Mouse (Mus musculus): ENCODE results near the gene Trpc1.

The Trpc1 gene

GRCm38 (mm10) chr9:95750037-95750511, at the start of gene Trpc1:
Gene Trpc1 (minus strand): TSS chr9:95750375.
- peak; percentile 81 to 89 for DNase-seq

- no peak for DNase-seq
Measured at GRCm38 (mm10) chr9:95796323-95796722, 46.1 kb upstream of the Trpc1 start.

- DNase-seq: no peak
Measured at GRCm38 (mm10) chr9:95795844-95796243, 45.7 kb upstream of the Trpc1 start.

GRCm38 (mm10) chr9:95795077-95795784, 45.1 kb upstream of the Trpc1 start:
- peak in 1 of 2 experiments; percentile 46 for DNase-seq

- peak; percentile 70 to 89 for DNase-seq
Measured at GRCm38 (mm10) chr9:95793986-95794744, 44.0 kb upstream of the Trpc1 start.

GRCm38 (mm10) chr9:95784888-95785511, 34.8 kb upstream of the Trpc1 start:
- DNase-seq: no peak

- DNase-seq: no peak
Measured at GRCm38 (mm10) chr9:95783646-95784293, 33.6 kb upstream of the Trpc1 start.

GRCm38 (mm10) chr9:95771671-95772070, 21.5 kb upstream of the Trpc1 start:
- DNase-seq: no peak

- no peak for DNase-seq
Measured at GRCm38 (mm10) chr9:95763218-95763617, 13.0 kb upstream of the Trpc1 start.

- DNase-seq: no peak
Measured at GRCm38 (mm10) chr9:95762228-95762627, 12.1 kb upstream of the Trpc1 start.

GRCm38 (mm10) chr9:95761381-95761780, 11.2 kb upstream of the Trpc1 start:
- peak; percentile 40 to 59 for DNase-seq

- DNase-seq: no peak
Measured at GRCm38 (mm10) chr9:95750746-95751145, 571 bp upstream of the Trpc1 start.

- peak; percentile 23 to 61 for DNase-seq
Measured at GRCm38 (mm10) chr9:95749461-95749928, 680 bp downstream of the Trpc1 start.

- DNase-seq: peak in 1 of 2 experiments; percentile 51
Measured at GRCm38 (mm10) chr9:95747298-95747697, 2.9 kb downstream of the Trpc1 start.

- DNase-seq: peak; percentile 40 to 59
Measured at GRCm38 (mm10) chr9:95744845-95745613, 5.1 kb downstream of the Trpc1 start.

GRCm38 (mm10) chr9:95736238-95736637, 13.9 kb downstream of the Trpc1 start:
- DNase-seq: no peak

GRCm38 (mm10) chr9:95712574-95712973, 37.6 kb downstream of the Trpc1 start:
- no peak for DNase-seq

- no peak for DNase-seq
Measured at GRCm38 (mm10) chr9:95708943-95709342, 41.2 kb downstream of the Trpc1 start.

GRCm38 (mm10) chr9:95705371-95705770, 44.8 kb downstream of the Trpc1 start:
- no peak for DNase-seq

GRCm38 (mm10) chr9:95704078-95704477, 46.1 kb downstream of the Trpc1 start:
- DNase-seq: no peak

GRCm38 (mm10) chr9:95699273-95699672, 50.9 kb downstream of the Trpc1 start:
- DNase-seq: no peak

GRCm38 (mm10) chr9:95697808-95698207, 52.4 kb downstream of the Trpc1 start:
- DNase-seq: peak in 1 of 2 experiments; percentile 84

Measured in kidney, postnatal 25 days (tissue).